In the genomic region with DNA sequence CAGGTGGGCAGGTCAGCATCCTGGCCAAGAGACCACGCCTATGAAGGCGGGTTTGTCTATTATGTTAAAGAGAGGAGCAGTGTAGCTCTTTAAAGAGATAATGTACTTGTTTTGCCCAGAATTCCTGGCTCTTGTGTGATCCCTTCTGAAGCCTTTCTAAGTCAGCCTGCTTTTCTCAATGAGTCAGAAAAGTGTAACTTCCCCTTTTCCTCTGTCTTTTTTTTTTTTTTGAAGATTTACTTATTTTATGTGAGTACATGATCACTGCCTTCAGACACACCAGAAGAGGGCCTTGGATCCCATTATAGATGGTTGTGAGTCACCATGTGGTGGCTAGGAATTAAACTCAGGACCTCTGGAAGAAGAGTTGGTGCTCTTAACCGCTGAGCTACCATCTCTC, we compare ENCODE assay signal across 24 mouse cellular contexts. TPM values are rescaled to one million over a fixed set of nuclear protein-coding genes. Genes with fewer than 3 reads are reported as not detected.
DNase-seq lines count a peak whose midpoint lies in the region; ATAC-seq and TF ChIP-seq lines count a peak whose summit lies in the region.
"Had no signal": no experiment of that assay in that cellular context is flagged by ENCODE, and none has a peak within 500 bp of the region (broad histone marks: within the 10 kb centered on the region; RNA-seq: fewer than 3 reads in every experiment).

No protein-coding gene starts in this region.

- no peak overlapping the region for H3K4me3 ChIP-seq in ES-Bruce4 (ENCODE audit: low read depth, low read length)
- H3K4me3 ChIP-seq in intestine, embryonic 16.5 days (ENCODE audit: low read length): no peak overlapping the region
- no peak overlapping the region for H3K4me3 ChIP-seq in hindbrain, postnatal 0 days (ENCODE audit: low read length)
- H3K4me3 ChIP-seq: embryonic facial prominence, embryonic 13.5 days; forebrain, embryonic 13.5 days; heart, embryonic 15.5 days; hindbrain, embryonic 13.5 days; intestine, embryonic 15.5 days had no signal

- DNase-seq in 3134 (ENCODE audit: extremely low read depth, insufficient read length, low spot score) (peak; percentile 36), ZHBTc4 (ENCODE audit: low read depth, low spot score) (peak; percentile 56)
- no peak for DNase-seq in Muller cell, postnatal 12 days (ENCODE audit: inconsistent ontology term)
- DNase-seq in hindbrain, postnatal 0 days (ENCODE audit: low spot score): no peak
- DNase-seq: adrenal gland, adult 2 months; cerebellum, adult 11-12 months; cerebellum, adult 9-10 months; cerebellum, postnatal 25 days; forebrain, postnatal 0 days; gastrocnemius, postnatal 25 days; heart, adult 18-20 months; heart, postnatal 14 days; kidney, adult 8-10 months had no signal

- H3K9ac ChIP-seq in ES-Bruce4 (ENCODE audit: low read depth, poor library complexity, severe bottlenecking): no peak overlapping the region
- no peak overlapping the region for H3K9ac ChIP-seq in intestine, embryonic 16.5 days (ENCODE audit: low read depth, low read length)
- no peak overlapping the region for H3K9ac ChIP-seq in hindbrain, postnatal 0 days (replicated peaks; ENCODE audit: low read length)
- H3K9ac ChIP-seq: embryonic facial prominence, embryonic 13.5 days; forebrain, embryonic 13.5 days; forebrain, postnatal 0 days; heart, embryonic 15.5 days; hindbrain, embryonic 13.5 days; intestine, embryonic 15.5 days had no signal

- WGBS in intestine, embryonic 16.5 days: 64% methylated on average over 3 of the region's 3 CpGs
- WGBS in hindbrain, postnatal 0 days: 81% methylated on average over 3 of the region's 3 CpGs

- peak; percentile 44 for ATAC-seq in megakaryocyte progenitor cell, adult 5-6 weeks (replicated peaks; ENCODE audit: poor library complexity)
- no peak for ATAC-seq in intestine, embryonic 16.5 days
- no peak for ATAC-seq in hindbrain, postnatal 0 days
- ATAC-seq: forebrain, embryonic 13.5 days; forebrain, postnatal 0 days; intestine, embryonic 15.5 days; Patski had no signal

- no peaks in the 10 kb centered on the region; the same call in 1 of the 2 replicates for H3K9me3 ChIP-seq in ES-Bruce4 (replicated peaks; ENCODE audit: control insufficient read depth, insufficient read depth, low read length, poor library complexity, severe bottlenecking)
- no peaks in the 10 kb centered on the region for H3K9me3 ChIP-seq in intestine, embryonic 16.5 days (ENCODE audit: control insufficient read depth, low read length)
- H3K9me3 ChIP-seq in hindbrain, postnatal 0 days (ENCODE audit: low read length): no peaks in the 10 kb centered on the region
- H3K9me3 ChIP-seq: embryonic facial prominence, embryonic 13.5 days; forebrain, embryonic 13.5 days; heart, embryonic 15.5 days; hindbrain, embryonic 13.5 days; intestine, embryonic 15.5 days had no signal

- H3K27me3 ChIP-seq in ES-Bruce4 (ENCODE audit: control insufficient read depth, insufficient read depth, low read length, poor library complexity, severe bottlenecking): no peaks in the 10 kb centered on the region
- no peaks in the 10 kb centered on the region for H3K27me3 ChIP-seq in intestine, embryonic 16.5 days (replicated peaks; ENCODE audit: control insufficient read depth, insufficient read depth, low read length)
- no peaks in the 10 kb centered on the region for H3K27me3 ChIP-seq in hindbrain, postnatal 0 days (ENCODE audit: insufficient read depth, low read length)
- H3K27me3 ChIP-seq: embryonic facial prominence, embryonic 13.5 days; forebrain, embryonic 13.5 days; heart, embryonic 15.5 days; hindbrain, embryonic 13.5 days; intestine, embryonic 15.5 days; Patski had no signal

- TF ChIP-seq EP300 in ES-Bruce4 (IDR thresholded peaks at IDR 0.05; ENCODE audit: insufficient read depth, low read depth, low read length): 0 out of 2 replicates have a peak, but pooled peaks have one; percentile 25

- peaks cover 3% of the 10 kb centered on the region for H3K4me1 ChIP-seq in ES-Bruce4 (ENCODE audit: control insufficient read depth, insufficient read depth, low read length)
- H3K4me1 ChIP-seq in intestine, embryonic 16.5 days (ENCODE audit: control insufficient read depth, insufficient read depth, low read length): no peaks in the 10 kb centered on the region
- H3K4me1 ChIP-seq in hindbrain, postnatal 0 days (ENCODE audit: insufficient read depth, low read length): no peaks in the 10 kb centered on the region
- H3K4me1 ChIP-seq: embryonic facial prominence, embryonic 13.5 days; forebrain, embryonic 13.5 days; hindbrain, embryonic 13.5 days had no signal

- peak overlapping the region; percentile 49; the same call in 1 of the 2 replicates for H3K27ac ChIP-seq in ES-Bruce4 (ENCODE audit: insufficient read depth, low read length)
- H3K27ac ChIP-seq in intestine, embryonic 16.5 days (ENCODE audit: low read length): no peak overlapping the region
- no peak overlapping the region for H3K27ac ChIP-seq in hindbrain, postnatal 0 days
- H3K27ac ChIP-seq: embryonic facial prominence, embryonic 13.5 days; forebrain, embryonic 13.5 days; heart, embryonic 15.5 days; hindbrain, embryonic 13.5 days; intestine, embryonic 15.5 days had no signal

- no peak for TF ChIP-seq POLR2A in ES-Bruce4 (IDR thresholded peaks at IDR 0.05; ENCODE audit: insufficient read depth, low read length)

- no peaks in the 10 kb centered on the region for H3K36me3 ChIP-seq in ES-Bruce4 (ENCODE audit: control insufficient read depth, insufficient read depth, low read length, poor library complexity, severe bottlenecking)
- no peaks in the 10 kb centered on the region for H3K36me3 ChIP-seq in intestine, embryonic 16.5 days (ENCODE audit: control insufficient read depth, insufficient read depth, low read length)
- H3K36me3 ChIP-seq in hindbrain, postnatal 0 days (ENCODE audit: insufficient read depth, low read length): no peaks in the 10 kb centered on the region
- H3K36me3 ChIP-seq: embryonic facial prominence, embryonic 13.5 days; heart, embryonic 15.5 days; hindbrain, embryonic 13.5 days; intestine, embryonic 15.5 days had no signal

- H3K4me2 ChIP-seq in intestine, embryonic 16.5 days (ENCODE audit: low read depth, low read length): no peak overlapping the region
- no peak overlapping the region for H3K4me2 ChIP-seq in hindbrain, postnatal 0 days (ENCODE audit: low read depth, low read length)
- H3K4me2 ChIP-seq: embryonic facial prominence, embryonic 13.5 days; forebrain, embryonic 13.5 days; heart, embryonic 11.5 days; heart, embryonic 15.5 days; hindbrain, embryonic 13.5 days; intestine, embryonic 15.5 days had no signal

- TF ChIP-seq CTCF in ES-Bruce4 (IDR thresholded peaks at IDR 0.05; ENCODE audit: low read depth, low read length): no peak
- no peak for TF ChIP-seq CTCF in hindbrain, postnatal 0 days (IDR thresholded peaks at IDR 0.05; ENCODE audit: low read depth)

RNA-seq across cellular contexts. Expression of gene Ccdc170, which starts 12.9 kb away (rescaled TPM):
- polyA plus RNA-seq in ES-Bruce4 (2011; ENCODE audit: insufficient read depth, insufficient read length, low read depth, missing spikeins): 4.2 and 6.8 TPM in 2 replicates
- total RNA-seq in megakaryocyte progenitor cell, adult 5-6 weeks (2015): 0.10 and 0.12 TPM in 2 replicates
- 0.37 TPM in 1 of 2 replicates, not detected in the other for total RNA-seq in megakaryocyte progenitor cell, adult 5-6 weeks (2017)
- not detected in 2 replicates for polyA plus RNA-seq in intestine, embryonic 16.5 days (2015; fragmentation: Nextera tagmentation; extraction: Ambion mirVana)
- 0.99 and 1.0 TPM in 2 replicates for total RNA-seq in hindbrain, postnatal 0 days (2014; rRNA removed)
- 0.36 and 0.44 TPM in 2 replicates for polyA plus RNA-seq in hindbrain, postnatal 0 days (2015; fragmentation: Nextera tagmentation; extraction: Ambion mirVana)
- total RNA-seq: hematopoietic stem cell, adult 5-6 weeks had no signal
- polyA plus RNA-seq: heart, embryonic 11.5 days; heart, embryonic 15.5 days had no signal

RNA-seq across cellular contexts. Expression of gene Armt1, which starts 37.1 kb away (rescaled TPM):
- 80.4 and 84.0 TPM in 2 replicates for polyA plus RNA-seq in ES-Bruce4 (2011; ENCODE audit: insufficient read depth, insufficient read length, low read depth, missing spikeins)
- total RNA-seq in megakaryocyte progenitor cell, adult 5-6 weeks (2015): 33.8 and 35.8 TPM in 2 replicates
- total RNA-seq in megakaryocyte progenitor cell, adult 5-6 weeks (2017): 36.9 and 52.4 TPM in 2 replicates
- 16.0 and 16.4 TPM in 2 replicates for polyA plus RNA-seq in intestine, embryonic 16.5 days (2015; fragmentation: Nextera tagmentation; extraction: Ambion mirVana)
- total RNA-seq in hindbrain, postnatal 0 days (2014; rRNA removed): 8.3 and 10.8 TPM in 2 replicates
- polyA plus RNA-seq in hindbrain, postnatal 0 days (2015; fragmentation: Nextera tagmentation; extraction: Ambion mirVana): 6.6 and 7.7 TPM in 2 replicates

RNA-seq across cellular contexts. Expression of gene Rmnd1, which starts 37.2 kb away (rescaled TPM):
- polyA plus RNA-seq in ES-Bruce4 (2011; ENCODE audit: insufficient read depth, insufficient read length, low read depth, missing spikeins): 72.8 and 77.1 TPM in 2 replicates
- total RNA-seq in megakaryocyte progenitor cell, adult 5-6 weeks (2015): 74.5 and 95.0 TPM in 2 replicates
- total RNA-seq in megakaryocyte progenitor cell, adult 5-6 weeks (2017): 41.0 and 79.0 TPM in 2 replicates
- polyA plus RNA-seq in intestine, embryonic 16.5 days (2015; fragmentation: Nextera tagmentation; extraction: Ambion mirVana): 53.9 and 58.3 TPM in 2 replicates
- total RNA-seq in hindbrain, postnatal 0 days (2014; rRNA removed): 24.7 and 56.8 TPM in 2 replicates
- polyA plus RNA-seq in hindbrain, postnatal 0 days (2015; fragmentation: Nextera tagmentation; extraction: Ambion mirVana): 25.6 and 30.0 TPM in 2 replicates

Comparison
In these comparisons a context has a peak if more than half of its experiments do, and no peak if none do; other contexts are left out.
1. DNase-seq: peak in 3134 (single experiment) and ZHBTc4 (single experiment); none in Muller cell, postnatal 12 days (single experiment) and hindbrain, postnatal 0 days (single experiment).